Mouse (Mus musculus): ENCODE results near the gene Nudt3.

Gene Nudt3

GRCm38 (mm10) chr17:27549234-27549633 is 74.1 kb downstream of the Nudt3 start:
- no peak for DNase-seq (ENCODE audit: low read depth, low spot score)

- no peak for DNase-seq (ENCODE audit: low read depth, low spot score)
These were observed 75.9 kb downstream of the Nudt3 start for GRCm38 (mm10) chr17:27547253-27547868.

- DNase-seq (ENCODE audit: low read depth, low spot score): no peak
These were observed 76.7 kb downstream of the Nudt3 start for GRCm38 (mm10) chr17:27546574-27547085.

GRCm38 (mm10) chr17:27545991-27546390 is 77.3 kb downstream of the Nudt3 start:
- DNase-seq (ENCODE audit: low read depth, low spot score): no peak

- no peak for DNase-seq (ENCODE audit: low read depth, low spot score)
These were observed 78.7 kb downstream of the Nudt3 start for GRCm38 (mm10) chr17:27544551-27544950.

GRCm38 (mm10) chr17:27541984-27542383 is 81.3 kb downstream of the Nudt3 start:
- DNase-seq (ENCODE audit: low read depth, low spot score): no peak

GRCm38 (mm10) chr17:27541261-27541660 is 82.0 kb downstream of the Nudt3 start:
- DNase-seq (ENCODE audit: low read depth, low spot score): no peak

GRCm38 (mm10) chr17:27534718-27535117 is 88.6 kb downstream of the Nudt3 start:
- peak; percentile 79 for DNase-seq (ENCODE audit: low read depth, low spot score)

- DNase-seq (ENCODE audit: low read depth, low spot score): no peak
These were observed 89.9 kb downstream of the Nudt3 start for GRCm38 (mm10) chr17:27533354-27533753.

GRCm38 (mm10) chr17:27532095-27532494 is 91.2 kb downstream of the Nudt3 start:
- no peak for DNase-seq (ENCODE audit: low read depth, low spot score)
